Mouse (Mus musculus): ENCODE data around the gene Rab35. TPM values are rescaled to one million over a fixed set of nuclear protein-coding genes. Genes with fewer than 3 reads are reported as not detected.
A peak's percentile ranks its signal among the peaks of the same experiment; 100 is the strongest.

Rab35 gene
- polyA plus RNA-seq, 1 experiment from 2014 or later = 14.5 TPM

- H3K4me1 ChIP-seq (replicated peaks) = no peaks in the 10 kb centered on the region
- H3K27ac ChIP-seq = no peak overlapping the region; the same call in 1 of the 2 replicates
- ATAC-seq (ENCODE audit: insufficient number of reproducible peaks, insufficient read depth, low FRiP score, low TSS enrichment, low read depth) = no peak
- peaks cover 38% of the 10 kb centered on the region for H3K36me3 ChIP-seq
- H3K4me3 ChIP-seq (replicated peaks) = no peak overlapping the region
- 88% methylated on average over 9 of the region's 9 CpGs for WGBS
- no peak overlapping the region for H3K4me2 ChIP-seq
- H3K9ac ChIP-seq (replicated peaks) = no peak overlapping the region
- no peaks in the 10 kb centered on the region for H3K27me3 ChIP-seq
- no peaks in the 10 kb centered on the region for H3K9me3 ChIP-seq
Measured at GRCm38 (mm10) chr5:115623694-115624440, 7.8 kb upstream of the Rab35 start.

GRCm38 (mm10) chr5:115626237-115626886, 5.3 kb upstream of the Rab35 start:
- Histone ChIP-seq H3K4me1 (replicated peaks) (peaks cover 9% of the 10 kb centered on the region), H3K36me3 (peaks cover 14% of the 10 kb centered on the region; the same call in 1 of the 2 replicates), H3K4me3 (replicated peaks) (no peak overlapping the region), H3K9me3 (no peaks in the 10 kb centered on the region), H3K4me2 (no peak overlapping the region), H3K27ac (no peak overlapping the region), H3K9ac (replicated peaks) (no peak overlapping the region), H3K27me3 (no peaks in the 10 kb centered on the region)
- ATAC-seq (ENCODE audit: insufficient number of reproducible peaks, insufficient read depth, low FRiP score, low TSS enrichment, low read depth) = no peak
- WGBS = 87% methylated on average over 10 of the region's 10 CpGs

- Histone ChIP-seq H3K36me3 (peaks cover 2% of the 10 kb centered on the region; the same call in 1 of the 2 replicates), H3K27ac (no peak overlapping the region), H3K9ac (replicated peaks) (no peak overlapping the region), H3K4me2 (no peak overlapping the region), H3K9me3 (no peaks in the 10 kb centered on the region), H3K4me3 (replicated peaks) (no peak overlapping the region), H3K4me1 (replicated peaks) (peaks cover 17% of the 10 kb centered on the region), H3K27me3 (no peaks in the 10 kb centered on the region)
- no peak for ATAC-seq (ENCODE audit: insufficient number of reproducible peaks, insufficient read depth, low FRiP score, low TSS enrichment, low read depth)
- 75% methylated on average over 8 of the region's 8 CpGs for WGBS
Measured at GRCm38 (mm10) chr5:115628083-115628482, 3.6 kb upstream of the Rab35 start.

- no peak for ATAC-seq (ENCODE audit: insufficient number of reproducible peaks, insufficient read depth, low FRiP score, low TSS enrichment, low read depth)
- Histone ChIP-seq H3K27ac (no peak overlapping the region), H3K9ac (replicated peaks) (no peak overlapping the region), H3K4me1 (replicated peaks) (peaks cover 23% of the 10 kb centered on the region), H3K9me3 (no peaks in the 10 kb centered on the region), H3K27me3 (no peaks in the 10 kb centered on the region), H3K4me3 (replicated peaks) (no peak overlapping the region), H3K4me2 (no peak overlapping the region), H3K36me3 (peaks cover 5% of the 10 kb centered on the region)
- 87% methylated on average over 4 of the region's 4 CpGs for WGBS
Measured at GRCm38 (mm10) chr5:115629672-115630071, 2.0 kb upstream of the Rab35 start.

DNA sequence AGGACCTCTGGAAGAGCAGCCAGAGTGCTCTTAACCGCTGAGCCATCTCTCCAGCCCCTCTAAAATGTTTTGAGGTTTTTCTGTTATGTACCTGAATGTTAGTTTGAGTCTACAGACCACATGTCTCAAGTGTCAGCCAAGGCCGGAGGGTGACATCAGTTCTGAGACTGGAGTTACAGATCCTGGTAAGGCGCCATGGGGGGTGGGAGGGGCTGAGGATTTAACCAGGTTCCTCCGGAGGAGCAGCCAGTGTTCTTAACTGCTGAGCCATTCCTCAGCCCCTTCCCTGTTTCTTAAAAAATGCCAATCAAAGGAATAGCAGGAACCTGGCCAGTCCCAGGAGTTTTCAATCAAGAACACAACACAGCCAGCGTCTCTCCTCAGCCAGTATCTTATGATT, 1.4 kb upstream of the Rab35 start:
- H3K4me3 ChIP-seq (replicated peaks) = peak overlapping the region; percentile 85; the same call in 1 of the 2 replicates
- H3K9me3 ChIP-seq = no peaks in the 10 kb centered on the region
- H3K4me1 ChIP-seq (replicated peaks) = peaks cover 23% of the 10 kb centered on the region
- H3K27me3 ChIP-seq = no peaks in the 10 kb centered on the region
- 45% methylated on average over 5 of the region's 5 CpGs for WGBS
- H3K9ac ChIP-seq (replicated peaks) = peak overlapping the region; percentile 90; the same call in 1 of the 2 replicates
- no peak overlapping the region for H3K27ac ChIP-seq
- H3K4me2 ChIP-seq = peak overlapping the region; percentile 79; the same call in 1 of the 2 replicates
- no peak for ATAC-seq (ENCODE audit: insufficient number of reproducible peaks, insufficient read depth, low FRiP score, low TSS enrichment, low read depth)
- peaks cover 5% of the 10 kb centered on the region for H3K36me3 ChIP-seq

- peaks cover 23% of the 10 kb centered on the region for H3K4me1 ChIP-seq (replicated peaks)
- H3K4me2 ChIP-seq = peak overlapping the region; percentile 79
- no peaks in the 10 kb centered on the region for H3K9me3 ChIP-seq
- H3K36me3 ChIP-seq = peaks cover 7% of the 10 kb centered on the region
- H3K4me3 ChIP-seq (replicated peaks) = peak overlapping the region; percentile 85
- no peaks in the 10 kb centered on the region for H3K27me3 ChIP-seq
- peak overlapping the region; percentile 90 for H3K9ac ChIP-seq (replicated peaks)
- 3% methylated on average over 29 of the region's 30 CpGs for WGBS
- no peak for ATAC-seq (ENCODE audit: insufficient number of reproducible peaks, insufficient read depth, low FRiP score, low TSS enrichment, low read depth)
- peak overlapping the region; percentile 83 for H3K27ac ChIP-seq
Measured at GRCm38 (mm10) chr5:115632358-115632714, 628 bp downstream of the Rab35 start.

DNA sequence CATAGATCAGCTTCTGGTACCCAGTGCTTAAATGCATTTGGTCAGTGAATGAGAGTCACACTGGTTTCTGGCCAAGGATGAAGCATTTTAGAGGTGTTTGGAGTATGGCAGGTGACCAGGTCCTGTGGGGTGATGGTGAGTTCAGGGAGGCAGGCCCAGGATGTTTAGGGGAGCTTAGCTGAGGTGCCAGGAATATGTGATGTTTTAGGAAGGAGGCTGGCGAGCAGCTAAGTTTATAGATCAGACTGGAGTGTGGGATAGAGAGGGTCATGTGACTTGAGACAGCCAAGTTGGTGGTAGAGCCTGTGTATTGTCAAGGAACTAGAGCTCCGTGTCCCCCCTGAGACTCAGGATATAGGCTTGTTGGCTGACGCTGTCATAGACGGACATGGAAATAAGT, 1.4 kb downstream of the Rab35 start:
- peaks cover 23% of the 10 kb centered on the region for H3K4me1 ChIP-seq (replicated peaks)
- peaks cover 14% of the 10 kb centered on the region for H3K36me3 ChIP-seq
- peak overlapping the region; percentile 79 for H3K4me2 ChIP-seq
- no peaks in the 10 kb centered on the region for H3K9me3 ChIP-seq
- peak overlapping the region; percentile 85 for H3K4me3 ChIP-seq (replicated peaks)
- H3K9ac ChIP-seq (replicated peaks) = 0 out of 2 replicates have a peak overlapping the region, but pooled peaks have one; percentile 90
- no peak for ATAC-seq (ENCODE audit: insufficient number of reproducible peaks, insufficient read depth, low FRiP score, low TSS enrichment, low read depth)
- no peak overlapping the region for H3K27ac ChIP-seq
- WGBS = 68% methylated on average over 4 of the region's 4 CpGs
- H3K27me3 ChIP-seq = no peaks in the 10 kb centered on the region

DNA sequence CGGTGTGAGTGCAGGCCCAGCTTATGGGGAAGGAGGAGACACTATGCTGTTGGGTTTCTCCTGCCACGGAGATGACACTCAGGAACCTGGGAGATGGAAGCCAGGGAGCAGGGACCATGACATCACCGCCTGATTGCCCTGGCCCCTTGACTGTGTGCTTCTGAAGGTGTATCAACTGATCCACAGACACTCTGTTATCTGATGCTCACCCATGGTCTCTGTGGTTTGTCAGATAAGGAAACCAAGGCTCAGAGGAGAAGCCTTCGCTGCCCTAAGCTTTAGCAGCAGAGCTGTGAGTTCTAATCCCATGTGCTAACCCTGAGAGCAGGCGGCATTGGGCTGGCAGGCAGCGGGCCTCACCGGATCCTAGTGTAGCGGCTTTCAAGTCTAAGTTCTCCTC, 2.3 kb downstream of the Rab35 start:
- Histone ChIP-seq H3K27ac (no peak overlapping the region), H3K4me3 (replicated peaks) (no peak overlapping the region)
- ATAC-seq (ENCODE audit: insufficient number of reproducible peaks, insufficient read depth, low FRiP score, low TSS enrichment, low read depth) = no peak

GRCm38 (mm10) chr5:115635536-115635935, 3.8 kb downstream of the Rab35 start:
- H3K27ac ChIP-seq = no peak overlapping the region

More for the DNA sequence above, 2.3 kb downstream of the Rab35 start:
- Histone ChIP-seq H3K9me3 (no peaks in the 10 kb centered on the region), H3K4me2 (no peak overlapping the region), H3K36me3 (peaks cover 24% of the 10 kb centered on the region), H3K9ac (replicated peaks) (no peak overlapping the region), H3K4me1 (replicated peaks) (peaks cover 23% of the 10 kb centered on the region), H3K27me3 (no peaks in the 10 kb centered on the region)
- 94% methylated on average over 8 of the region's 8 CpGs for WGBS

DNA sequence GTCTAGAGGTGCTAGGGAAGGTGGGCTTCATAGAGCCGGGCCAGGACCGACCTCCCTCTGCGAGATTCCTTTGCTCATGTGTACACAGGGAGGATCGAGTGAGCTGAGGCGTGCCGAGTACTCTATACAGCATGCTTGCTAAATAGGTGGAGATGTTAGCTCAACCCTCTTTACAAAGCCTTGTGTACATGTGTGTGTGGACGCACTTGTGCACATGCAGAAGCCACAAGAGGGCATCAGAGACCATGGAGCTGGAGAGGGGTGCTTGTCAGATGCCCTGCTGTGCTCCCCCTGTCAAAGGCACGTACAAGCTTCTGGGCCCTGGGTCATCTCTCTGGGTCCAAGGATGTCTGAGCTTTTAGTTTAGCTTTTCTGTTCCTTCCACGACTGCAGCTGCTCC, 12.5 kb downstream of the Rab35 start:
- H3K4me3 ChIP-seq (replicated peaks) = no peak overlapping the region
- H3K4me2 ChIP-seq = no peak overlapping the region
- H3K9me3 ChIP-seq = no peaks in the 10 kb centered on the region
- H3K27ac ChIP-seq = no peak overlapping the region
- 84% methylated on average over 9 of the region's 9 CpGs for WGBS
- no peaks in the 10 kb centered on the region for H3K4me1 ChIP-seq (replicated peaks)
- ATAC-seq (ENCODE audit: insufficient number of reproducible peaks, insufficient read depth, low FRiP score, low TSS enrichment, low read depth) = no peak
- H3K36me3 ChIP-seq = peaks cover 90% of the 10 kb centered on the region
- no peaks in the 10 kb centered on the region for H3K27me3 ChIP-seq
- no peak overlapping the region for H3K9ac ChIP-seq (replicated peaks)

More at GRCm38 (mm10) chr5:115635536-115635935, 3.8 kb downstream of the Rab35 start:
- Histone ChIP-seq H3K4me1 (replicated peaks) (peaks cover 21% of the 10 kb centered on the region), H3K4me3 (replicated peaks) (no peak overlapping the region), H3K9me3 (no peaks in the 10 kb centered on the region), H3K27me3 (no peaks in the 10 kb centered on the region), H3K4me2 (no peak overlapping the region), H3K36me3 (peaks cover 39% of the 10 kb centered on the region), H3K9ac (replicated peaks) (no peak overlapping the region)
- ATAC-seq (ENCODE audit: insufficient number of reproducible peaks, insufficient read depth, low FRiP score, low TSS enrichment, low read depth) = no peak
- WGBS = 89% methylated on average over 6 of the region's 6 CpGs

DNA sequence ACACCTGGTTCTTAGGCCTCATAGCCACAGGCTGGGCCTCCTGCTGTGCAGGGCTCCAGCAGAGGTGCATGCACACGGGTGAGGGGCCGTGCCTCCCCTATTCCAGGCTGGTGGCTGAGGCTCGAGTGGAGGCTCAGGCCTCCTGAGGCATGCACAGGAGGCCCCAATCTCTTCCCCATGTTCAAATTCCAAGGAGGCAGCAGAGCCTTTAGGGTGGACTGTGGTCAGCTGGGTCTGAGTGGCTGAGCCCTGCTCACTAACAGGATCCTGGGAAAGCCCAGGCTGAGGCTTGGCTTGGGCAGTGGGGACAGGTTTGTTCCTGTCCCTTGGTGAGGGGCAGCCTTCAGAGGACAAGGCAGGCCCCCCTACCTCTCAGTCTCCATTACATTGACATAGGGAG, 17.2 kb downstream of the Rab35 start:
- peaks cover 43% of the 10 kb centered on the region for H3K36me3 ChIP-seq
- ATAC-seq (ENCODE audit: insufficient number of reproducible peaks, insufficient read depth, low FRiP score, low TSS enrichment, low read depth) = no peak

More for the DNA sequence above, 17.2 kb downstream of the Rab35 start:
- no peak overlapping the region for H3K27ac ChIP-seq
- no peak overlapping the region for H3K4me2 ChIP-seq
- H3K27me3 ChIP-seq = no peaks in the 10 kb centered on the region
- no peak overlapping the region for H3K9ac ChIP-seq (replicated peaks)
- 54% methylated on average over 3 of the region's 3 CpGs for WGBS
- peaks cover 11% of the 10 kb centered on the region for H3K4me1 ChIP-seq (replicated peaks)
- no peaks in the 10 kb centered on the region for H3K9me3 ChIP-seq
- H3K4me3 ChIP-seq (replicated peaks) = no peak overlapping the region

Measured in limb, embryonic 12.5 days (tissue).